Mouse (Mus musculus): ENCODE data around the gene H2-DMb2. TPM values are rescaled to one million over a fixed set of nuclear protein-coding genes. Genes with fewer than 3 reads are reported as not detected.

Gene H2-DMb2
- polyA plus RNA-seq, 1 experiment: not detected

DNA sequence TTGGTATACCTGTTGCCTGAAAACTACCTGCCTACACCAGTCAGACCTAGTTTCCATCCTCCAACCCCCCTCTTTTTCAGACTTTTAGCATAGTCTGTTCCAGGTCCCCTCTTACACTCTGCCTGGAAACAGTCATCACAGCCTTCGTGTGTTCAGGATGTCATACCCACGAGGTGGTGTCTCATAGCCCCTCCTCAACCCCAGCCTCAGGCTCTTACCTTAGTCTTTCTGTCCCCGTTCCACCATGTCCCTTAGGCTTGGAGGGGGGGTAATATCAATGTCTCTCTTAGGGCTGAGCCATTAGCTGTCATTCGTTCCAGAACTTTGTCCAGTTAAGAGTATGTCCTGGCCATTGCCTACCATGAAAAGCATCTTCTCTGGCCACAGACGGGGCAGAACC is 41.9 kb upstream of the H2-DMb2 start:
- Histone ChIP-seq H3K9ac (ENCODE audit: low read depth, poor library complexity, severe bottlenecking) (no peak overlapping the region), H3K27me3 (ENCODE audit: control insufficient read depth, insufficient read depth, low read length, poor library complexity, severe bottlenecking) (no peaks in the 10 kb centered on the region), H3K4me3 (ENCODE audit: low read depth, low read length) (no peak overlapping the region), H3K36me3 (ENCODE audit: control insufficient read depth, insufficient read depth, low read length, poor library complexity, severe bottlenecking) (no peaks in the 10 kb centered on the region), H3K9me3 (replicated peaks; ENCODE audit: control insufficient read depth, insufficient read depth, low read length, poor library complexity, severe bottlenecking) (no peaks in the 10 kb centered on the region), H3K27ac (ENCODE audit: insufficient read depth, low read length) (no peak overlapping the region), H3K4me1 (ENCODE audit: control insufficient read depth, insufficient read depth, low read length) (no peaks in the 10 kb centered on the region)
- TF ChIP-seq EP300 (IDR thresholded peaks at IDR 0.05; ENCODE audit: insufficient read depth, low read depth, low read length): no peak
- no peak for TF ChIP-seq POLR2A (IDR thresholded peaks at IDR 0.05; ENCODE audit: insufficient read depth, low read length)
- no peak for TF ChIP-seq CTCF (IDR thresholded peaks at IDR 0.05; ENCODE audit: low read depth, low read length)

- no peaks in the 10 kb centered on the region for H3K36me3 ChIP-seq (ENCODE audit: control insufficient read depth, insufficient read depth, low read length, poor library complexity, severe bottlenecking)
- H3K27ac ChIP-seq (ENCODE audit: insufficient read depth, low read length): no peak overlapping the region
- H3K4me1 ChIP-seq (ENCODE audit: control insufficient read depth, insufficient read depth, low read length): no peaks in the 10 kb centered on the region
- no peak overlapping the region for H3K9ac ChIP-seq (ENCODE audit: low read depth, poor library complexity, severe bottlenecking)
- no peaks in the 10 kb centered on the region for H3K9me3 ChIP-seq (replicated peaks; ENCODE audit: control insufficient read depth, insufficient read depth, low read length, poor library complexity, severe bottlenecking)
- no peak overlapping the region for H3K4me3 ChIP-seq (ENCODE audit: low read depth, low read length)
- TF ChIP-seq CTCF (IDR thresholded peaks at IDR 0.05; ENCODE audit: low read depth, low read length) (peak; percentile 69), EP300 (IDR thresholded peaks at IDR 0.05; ENCODE audit: insufficient read depth, low read depth, low read length) (no peak)
- H3K27me3 ChIP-seq (ENCODE audit: control insufficient read depth, insufficient read depth, low read length, poor library complexity, severe bottlenecking): no peaks in the 10 kb centered on the region
These were observed 41.5 kb upstream of the H2-DMb2 start for GRCm38 (mm10) chr17:34101604-34102032.

- TF ChIP-seq POLR2A (IDR thresholded peaks at IDR 0.05; ENCODE audit: insufficient read depth, low read length) (no peak), EP300 (IDR thresholded peaks at IDR 0.05; ENCODE audit: insufficient read depth, low read depth, low read length) (no peak), CTCF (IDR thresholded peaks at IDR 0.05; ENCODE audit: low read depth, low read length) (no peak)
- H3K4me1 ChIP-seq (ENCODE audit: control insufficient read depth, insufficient read depth, low read length): no peaks in the 10 kb centered on the region
These were observed 40.3 kb upstream of the H2-DMb2 start for GRCm38 (mm10) chr17:34102831-34103230.

DNA sequence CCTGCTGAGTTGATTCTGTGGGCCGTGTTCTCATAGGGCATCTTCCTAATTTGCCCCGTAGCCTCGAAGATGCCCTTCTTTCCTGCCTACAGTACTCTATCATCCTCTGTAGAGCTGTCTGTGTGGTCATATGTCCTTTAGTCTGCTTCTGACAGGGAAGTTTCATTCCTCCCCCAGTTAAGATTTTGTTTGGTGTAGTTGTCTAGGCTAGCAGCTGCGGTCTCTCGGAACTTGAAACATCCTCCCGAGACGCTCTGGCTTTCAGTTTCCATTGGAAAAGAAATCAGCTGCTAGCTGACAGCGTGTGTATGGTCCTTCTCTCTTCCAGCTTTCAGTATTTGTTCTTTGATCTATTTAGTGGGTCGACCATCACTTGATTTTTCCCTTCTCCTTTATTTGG is 38.3 kb upstream of the H2-DMb2 start:
- TF ChIP-seq POLR2A (IDR thresholded peaks at IDR 0.05; ENCODE audit: insufficient read depth, low read length): no peak
- TF ChIP-seq CTCF (IDR thresholded peaks at IDR 0.05; ENCODE audit: low read depth, low read length): no peak
- TF ChIP-seq EP300 (IDR thresholded peaks at IDR 0.05; ENCODE audit: insufficient read depth, low read depth, low read length): no peak
- Histone ChIP-seq H3K4me3 (ENCODE audit: low read depth, low read length) (no peak overlapping the region), H3K27ac (ENCODE audit: insufficient read depth, low read length) (no peak overlapping the region), H3K36me3 (ENCODE audit: control insufficient read depth, insufficient read depth, low read length, poor library complexity, severe bottlenecking) (no peaks in the 10 kb centered on the region), H3K9ac (ENCODE audit: low read depth, poor library complexity, severe bottlenecking) (no peak overlapping the region), H3K9me3 (replicated peaks; ENCODE audit: control insufficient read depth, insufficient read depth, low read length, poor library complexity, severe bottlenecking) (no peaks in the 10 kb centered on the region), H3K4me1 (ENCODE audit: control insufficient read depth, insufficient read depth, low read length) (no peaks in the 10 kb centered on the region), H3K27me3 (ENCODE audit: control insufficient read depth, insufficient read depth, low read length, poor library complexity, severe bottlenecking) (no peaks in the 10 kb centered on the region)

More at GRCm38 (mm10) chr17:34102831-34103230, 40.3 kb upstream of the H2-DMb2 start:
- no peak overlapping the region for H3K27ac ChIP-seq (ENCODE audit: insufficient read depth, low read length)
- no peak overlapping the region for H3K9ac ChIP-seq (ENCODE audit: low read depth, poor library complexity, severe bottlenecking)
- no peak overlapping the region for H3K4me3 ChIP-seq (ENCODE audit: low read depth, low read length)
- no peaks in the 10 kb centered on the region for H3K27me3 ChIP-seq (ENCODE audit: control insufficient read depth, insufficient read depth, low read length, poor library complexity, severe bottlenecking)
- no peaks in the 10 kb centered on the region for H3K9me3 ChIP-seq (replicated peaks; ENCODE audit: control insufficient read depth, insufficient read depth, low read length, poor library complexity, severe bottlenecking)
- H3K36me3 ChIP-seq (ENCODE audit: control insufficient read depth, insufficient read depth, low read length, poor library complexity, severe bottlenecking): no peaks in the 10 kb centered on the region

GRCm38 (mm10) chr17:34106555-34106954 is 36.6 kb upstream of the H2-DMb2 start:
- no peak overlapping the region for H3K9ac ChIP-seq (ENCODE audit: low read depth, poor library complexity, severe bottlenecking)
- no peak overlapping the region for H3K4me3 ChIP-seq (ENCODE audit: low read depth, low read length)
- no peak for TF ChIP-seq POLR2A (IDR thresholded peaks at IDR 0.05; ENCODE audit: insufficient read depth, low read length)
- no peak for TF ChIP-seq EP300 (IDR thresholded peaks at IDR 0.05; ENCODE audit: insufficient read depth, low read depth, low read length)
- TF ChIP-seq CTCF (IDR thresholded peaks at IDR 0.05; ENCODE audit: low read depth, low read length): no peak
- H3K27ac ChIP-seq (ENCODE audit: insufficient read depth, low read length): no peak overlapping the region
- no peaks in the 10 kb centered on the region for H3K9me3 ChIP-seq (replicated peaks; ENCODE audit: control insufficient read depth, insufficient read depth, low read length, poor library complexity, severe bottlenecking)
- no peaks in the 10 kb centered on the region for H3K27me3 ChIP-seq (ENCODE audit: control insufficient read depth, insufficient read depth, low read length, poor library complexity, severe bottlenecking)
- H3K4me1 ChIP-seq (ENCODE audit: control insufficient read depth, insufficient read depth, low read length): no peaks in the 10 kb centered on the region
- H3K36me3 ChIP-seq (ENCODE audit: control insufficient read depth, insufficient read depth, low read length, poor library complexity, severe bottlenecking): peaks cover 3% of the 10 kb centered on the region

DNA sequence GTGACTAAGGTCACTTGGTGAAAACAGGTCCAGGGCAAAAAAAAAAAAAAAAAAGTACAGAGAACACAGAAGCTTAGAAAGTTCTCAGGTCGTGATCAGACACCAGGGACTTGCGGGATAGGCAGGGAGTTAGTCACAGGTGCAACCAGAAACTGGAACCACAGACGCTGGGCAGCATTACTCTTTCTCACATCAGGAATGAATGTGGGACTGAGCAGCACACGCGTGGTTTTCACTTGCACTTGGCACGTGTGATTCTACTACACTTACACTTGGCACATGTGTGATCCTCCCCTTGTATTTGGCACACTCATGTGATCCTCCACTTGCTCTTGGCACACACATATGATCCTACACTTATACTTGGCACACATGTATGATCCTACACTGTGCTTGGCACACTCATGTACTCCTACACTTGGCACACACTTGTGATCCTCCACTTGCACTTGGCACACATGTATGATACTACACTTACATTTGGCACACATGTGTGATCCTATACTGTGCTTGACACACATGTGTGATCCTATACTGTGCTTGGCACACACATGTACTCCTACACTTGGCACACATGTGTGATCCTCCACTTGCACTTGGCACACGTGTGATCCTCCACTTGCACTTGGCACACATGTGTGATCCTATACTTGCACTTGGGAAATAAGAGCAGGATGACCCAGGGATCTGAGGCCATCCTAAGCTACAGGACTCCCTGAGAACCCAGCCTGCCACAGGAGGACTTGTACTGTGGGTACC is 35.8 kb upstream of the H2-DMb2 start:
- no peaks in the 10 kb centered on the region for H3K9me3 ChIP-seq (replicated peaks; ENCODE audit: control insufficient read depth, insufficient read depth, low read length, poor library complexity, severe bottlenecking)
- no peak overlapping the region for H3K27ac ChIP-seq (ENCODE audit: insufficient read depth, low read length)
- H3K4me1 ChIP-seq (ENCODE audit: control insufficient read depth, insufficient read depth, low read length): no peaks in the 10 kb centered on the region
- H3K36me3 ChIP-seq (ENCODE audit: control insufficient read depth, insufficient read depth, low read length, poor library complexity, severe bottlenecking): peaks cover 10% of the 10 kb centered on the region
- no peak overlapping the region for H3K4me3 ChIP-seq (ENCODE audit: low read depth, low read length)
- no peaks in the 10 kb centered on the region for H3K27me3 ChIP-seq (ENCODE audit: control insufficient read depth, insufficient read depth, low read length, poor library complexity, severe bottlenecking)
- no peak for TF ChIP-seq CTCF (IDR thresholded peaks at IDR 0.05; ENCODE audit: low read depth, low read length)
- no peak for TF ChIP-seq EP300 (IDR thresholded peaks at IDR 0.05; ENCODE audit: insufficient read depth, low read depth, low read length)
- no peak for TF ChIP-seq POLR2A (IDR thresholded peaks at IDR 0.05; ENCODE audit: insufficient read depth, low read length)
- H3K9ac ChIP-seq (ENCODE audit: low read depth, poor library complexity, severe bottlenecking): no peak overlapping the region

Measured in ES-Bruce4 (cell line).